Mouse (Mus musculus) erythroblast, embryonic 14.5 days (primary cell): ENCODE results near the gene Pla2g12b.

ENCODE experiments used
- GATA1 ChIP-seq: IDR thresholded peaks from 2 replicates; pipeline ENCODE4 v1.6.1; 2012; ENCODE audit warnings: low read length, inconsistent platforms, mixed read lengths
- TAL1 ChIP-seq: IDR thresholded peaks from 3 replicates; pipeline ENCODE4 v1.6.1; 2012; ENCODE audit warnings: low read length, inconsistent platforms, mixed read lengths

DNA sequence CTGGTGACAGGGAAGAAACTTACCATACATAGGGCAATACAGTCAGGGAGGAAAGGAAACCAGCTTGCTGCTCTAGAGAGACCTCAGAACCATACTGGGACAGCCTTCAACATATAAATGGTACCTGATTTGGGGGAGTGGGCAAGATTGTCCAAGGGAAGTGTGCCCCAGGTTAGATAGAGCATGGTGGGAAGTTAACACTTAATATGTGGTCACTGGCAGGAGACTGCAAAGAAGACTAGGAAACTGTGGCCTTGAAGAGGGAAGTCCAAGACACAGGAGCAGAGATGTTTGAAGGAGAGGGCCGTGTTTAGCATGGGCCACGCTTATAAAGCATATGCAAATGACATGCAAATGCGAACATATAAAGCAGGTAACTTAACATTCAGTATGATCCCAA, 40.6 kb downstream of the Pla2g12b start:
- no peak for TF ChIP-seq GATA1
- no peak for TF ChIP-seq TAL1
